Comparison of ENCODE assay signal across 18 mouse cellular contexts in the genomic region with DNA sequence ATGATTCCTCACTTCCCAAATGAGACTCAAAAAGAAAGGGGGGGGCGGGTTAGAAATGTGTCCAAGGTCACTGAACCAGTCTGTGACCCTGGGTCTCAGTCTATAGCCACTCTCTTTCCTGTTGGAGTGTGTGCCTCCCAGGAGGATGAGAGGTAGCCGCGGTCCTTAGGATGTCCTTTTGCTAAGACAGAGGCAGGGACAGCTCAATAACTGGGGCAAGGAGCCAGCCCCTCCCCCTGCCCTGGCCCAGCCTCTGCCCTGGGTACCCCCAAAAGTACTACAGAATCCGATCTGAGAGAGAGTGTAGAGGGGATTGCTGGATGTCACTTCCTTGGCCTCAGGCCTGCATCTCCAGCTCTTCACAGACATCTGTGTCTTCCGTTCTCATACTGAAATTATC. TPM values are rescaled to one million over a fixed set of nuclear protein-coding genes. Genes with fewer than 3 reads are reported as not detected.
DNase-seq lines count a peak whose midpoint lies in the region; ATAC-seq and TF ChIP-seq lines count a peak whose summit lies in the region.
"Had no signal": no experiment of that assay in that cellular context is flagged by ENCODE, and none has a peak within 500 bp of the region (broad histone marks: within the 10 kb centered on the region; RNA-seq: fewer than 3 reads in every experiment).

No protein-coding gene starts in this region.

- ATAC-seq in heart, embryonic 13.5 days (ENCODE audit: extremely low read depth, insufficient number of reproducible peaks, low FRiP score, low TSS enrichment), result no peak
- ATAC-seq in lung, embryonic 16.5 days (ENCODE audit: low read depth), result no peak
- no peak for ATAC-seq in liver, embryonic 12.5 days
- ATAC-seq in cerebellum, adult (ENCODE audit: insufficient number of reproducible peaks, low FRiP score, low TSS enrichment), result no peak
- ATAC-seq: activated CD4-positive, CD25-positive, alpha-beta regulatory T cell, adult 4 months; intestine, postnatal 0 days had no signal

- H3K27ac ChIP-seq in heart, embryonic 13.5 days (replicated peaks), result peak overlapping the region; percentile 44; the same call in 1 of the 2 replicates
- peak overlapping the region; percentile 12; the same call in 1 of the 2 replicates for H3K27ac ChIP-seq in lung, embryonic 16.5 days (ENCODE audit: low read length)
- 0 out of 2 replicates have a peak overlapping the region, but pooled peaks have one; percentile 18 for H3K27ac ChIP-seq in liver, embryonic 12.5 days
- H3K27ac ChIP-seq: left cerebral cortex, adult 2 months; limb, embryonic 12.5 days had no signal

- TF ChIP-seq CTCF in lung, adult 2 months (IDR thresholded peaks at IDR 0.05; ENCODE audit: insufficient read depth, low read length), result no peak

- H3K4me2 ChIP-seq in heart, embryonic 13.5 days, result no peak overlapping the region
- no peak overlapping the region for H3K4me2 ChIP-seq in lung, embryonic 16.5 days (ENCODE audit: low read depth, low read length)
- H3K4me2 ChIP-seq in liver, embryonic 12.5 days, result no peak overlapping the region
- H3K4me2 ChIP-seq: limb, embryonic 12.5 days had no signal

- H3K4me1 ChIP-seq in heart, embryonic 13.5 days, result peaks cover 72% of the 10 kb centered on the region
- peaks cover 21% of the 10 kb centered on the region for H3K4me1 ChIP-seq in lung, embryonic 16.5 days (replicated peaks; ENCODE audit: control insufficient read depth, insufficient read depth, low read length)
- H3K4me1 ChIP-seq in lung, adult 2 months (ENCODE audit: control insufficient read depth, insufficient read depth, low read length), result peaks cover 7% of the 10 kb centered on the region
- H3K4me1 ChIP-seq in liver, embryonic 12.5 days, result peaks cover 60% of the 10 kb centered on the region
- H3K4me1 ChIP-seq: limb, embryonic 12.5 days had no signal

- H3K4me3 ChIP-seq in heart, embryonic 13.5 days, result no peak overlapping the region
- H3K4me3 ChIP-seq in lung, embryonic 16.5 days (ENCODE audit: low read length), result no peak overlapping the region
- H3K4me3 ChIP-seq in lung, adult 2 months (replicated peaks; ENCODE audit: extremely low read depth, low read depth, low read length), result no peak overlapping the region
- no peak overlapping the region for H3K4me3 ChIP-seq in liver, embryonic 12.5 days
- H3K4me3 ChIP-seq: left cerebral cortex, adult 2 months; limb, embryonic 12.5 days had no signal

- intact Hi-C loops in heart, postnatal 36 days (cut with DNase I), result loop anchor here (5.0 kb wide), 1 partner anchor 168 kb away; no protein-coding TSS in a partner anchor

- H3K9me3 ChIP-seq in heart, embryonic 13.5 days, result no peaks in the 10 kb centered on the region
- H3K9me3 ChIP-seq in lung, embryonic 16.5 days (ENCODE audit: control insufficient read depth, low read length), result no peaks in the 10 kb centered on the region
- no peaks in the 10 kb centered on the region for H3K9me3 ChIP-seq in liver, embryonic 12.5 days (replicated peaks)
- H3K9me3 ChIP-seq: limb, embryonic 12.5 days had no signal

- peaks cover 88% of the 10 kb centered on the region for H3K36me3 ChIP-seq in heart, embryonic 13.5 days
- peaks cover 37% of the 10 kb centered on the region for H3K36me3 ChIP-seq in lung, embryonic 16.5 days (ENCODE audit: control insufficient read depth, insufficient read depth, low read length)
- H3K36me3 ChIP-seq in liver, embryonic 12.5 days, result peaks cover 96% of the 10 kb centered on the region

- no peaks in the 10 kb centered on the region for H3K27me3 ChIP-seq in heart, embryonic 13.5 days (replicated peaks)
- no peaks in the 10 kb centered on the region for H3K27me3 ChIP-seq in lung, embryonic 16.5 days (ENCODE audit: control insufficient read depth, insufficient read depth, low read depth, low read length)
- H3K27me3 ChIP-seq in liver, embryonic 12.5 days (replicated peaks), result no peaks in the 10 kb centered on the region
- H3K27me3 ChIP-seq: CH12.LX; limb, embryonic 12.5 days had no signal

- 78% methylated on average over 5 of the region's 5 CpGs for WGBS in heart, embryonic 13.5 days
- WGBS in lung, embryonic 16.5 days, result 75% methylated on average over 5 of the region's 5 CpGs
- 66% methylated on average over 5 of the region's 5 CpGs for WGBS in lung, adult 2 months
- WGBS in liver, embryonic 12.5 days (ENCODE audit: insufficient replicate concordance), result 83% methylated on average over 5 of the region's 5 CpGs

- peak overlapping the region; percentile 58; the same call in 1 of the 2 replicates for H3K9ac ChIP-seq in heart, embryonic 13.5 days
- H3K9ac ChIP-seq in lung, embryonic 16.5 days (ENCODE audit: low read length), result no peak overlapping the region
- no peak overlapping the region for H3K9ac ChIP-seq in liver, embryonic 12.5 days
- H3K9ac ChIP-seq: limb, embryonic 12.5 days had no signal

- peak; percentile 40 for DNase-seq in cerebellum, adult 9-11 months
- DNase-seq in cerebellum, postnatal 4 days (ENCODE audit: low spot score in 2 of 2), result no peak
- DNase-seq in heart, postnatal 36 days, result no peak
- no peak for DNase-seq in lung, adult 2 months
- DNase-seq: cerebellum, adult 11-12 months; lung, postnatal 10 days; right cerebral cortex, postnatal 25 days; thymus, postnatal 14 days had no signal

- TF ChIP-seq POLR2A in lung, adult 2 months (IDR thresholded peaks at IDR 0.05; ENCODE audit: borderline replicate concordance, extremely low read depth, low read depth, low read length), result no peak

RNA-seq across cellular contexts. Expression of a gene that starts 9.9 kb away (rescaled TPM):
- 128 and 131 TPM in 2 replicates for polyA plus RNA-seq in heart, embryonic 13.5 days (2015; fragmentation: Nextera tagmentation; extraction: Ambion mirVana)
- 100 to 1,000 TPM; 260 to 268 TPM for total RNA-seq in heart, postnatal 36 days (2021)
- 140 and 146 TPM in 2 replicates for polyA plus RNA-seq in lung, embryonic 16.5 days (2015; fragmentation: Nextera tagmentation; extraction: Ambion mirVana)
- polyA plus RNA-seq in lung, adult 2 months (2012; rRNA removed), result 103 and 110 TPM in 2 replicates
- 96.0 and 99.2 TPM in 2 replicates for polyA plus RNA-seq in liver, embryonic 12.5 days (2016; fragmentation: Nextera tagmentation; extraction: Ambion mirVana)

RNA-seq across cellular contexts. Expression of a gene that starts 14.0 kb away (rescaled TPM):
- polyA plus RNA-seq in heart, embryonic 13.5 days (2015; fragmentation: Nextera tagmentation; extraction: Ambion mirVana), result 1.3 and 1.5 TPM in 2 replicates
- total RNA-seq in heart, postnatal 36 days (2021), result 1 to 10 TPM in 1 of 2 experiments, under 1 TPM in 1; 0.81 to 1.1 TPM
- polyA plus RNA-seq in lung, embryonic 16.5 days (2015; fragmentation: Nextera tagmentation; extraction: Ambion mirVana), result 1.6 and 1.9 TPM in 2 replicates
- polyA plus RNA-seq in lung, adult 2 months (2012; rRNA removed), result 2.3 and 2.4 TPM in 2 replicates
- 0.33 and 0.38 TPM in 2 replicates for polyA plus RNA-seq in liver, embryonic 12.5 days (2016; fragmentation: Nextera tagmentation; extraction: Ambion mirVana)
- total RNA-seq: granulocyte monocyte progenitor cell, adult 5-6 weeks had no signal

RNA-seq across cellular contexts. Expression of a gene that starts 23.2 kb away (rescaled TPM):
- polyA plus RNA-seq in heart, embryonic 13.5 days (2015; fragmentation: Nextera tagmentation; extraction: Ambion mirVana), result 18.3 and 22.3 TPM in 2 replicates
- 10 to 100 TPM; 10.7 to 12.3 TPM for total RNA-seq in heart, postnatal 36 days (2021)
- 25.9 and 30.5 TPM in 2 replicates for polyA plus RNA-seq in lung, embryonic 16.5 days (2015; fragmentation: Nextera tagmentation; extraction: Ambion mirVana)
- polyA plus RNA-seq in lung, adult 2 months (2012; rRNA removed), result 32.7 and 46.7 TPM in 2 replicates
- polyA plus RNA-seq in liver, embryonic 12.5 days (2016; fragmentation: Nextera tagmentation; extraction: Ambion mirVana), result 38.6 and 39.2 TPM in 2 replicates

RNA-seq across cellular contexts. Expression of a gene that starts 32.0 kb away (rescaled TPM):
- 6.2 and 8.5 TPM in 2 replicates for polyA plus RNA-seq in heart, embryonic 13.5 days (2015; fragmentation: Nextera tagmentation; extraction: Ambion mirVana)
- 10 to 100 TPM; 25.6 to 35.3 TPM for total RNA-seq in heart, postnatal 36 days (2021)
- 10.0 and 10.5 TPM in 2 replicates for polyA plus RNA-seq in lung, embryonic 16.5 days (2015; fragmentation: Nextera tagmentation; extraction: Ambion mirVana)
- polyA plus RNA-seq in lung, adult 2 months (2012; rRNA removed), result 43.3 and 44.2 TPM in 2 replicates
- 9.0 and 9.2 TPM in 2 replicates for polyA plus RNA-seq in liver, embryonic 12.5 days (2016; fragmentation: Nextera tagmentation; extraction: Ambion mirVana)

RNA-seq across cellular contexts. Expression of a gene that starts 32.2 kb away (rescaled TPM):
- 7.6 and 7.7 TPM in 2 replicates for polyA plus RNA-seq in heart, embryonic 13.5 days (2015; fragmentation: Nextera tagmentation; extraction: Ambion mirVana)
- under 1 TPM; 0.36 to 0.49 TPM for total RNA-seq in heart, postnatal 36 days (2021)
- 24.3 and 26.8 TPM in 2 replicates for polyA plus RNA-seq in lung, embryonic 16.5 days (2015; fragmentation: Nextera tagmentation; extraction: Ambion mirVana)
- polyA plus RNA-seq in lung, adult 2 months (2012; rRNA removed), result 0.49 and 0.60 TPM in 2 replicates
- polyA plus RNA-seq in liver, embryonic 12.5 days (2016; fragmentation: Nextera tagmentation; extraction: Ambion mirVana), result 6.9 and 7.5 TPM in 2 replicates
